Mouse (Mus musculus) embryonic fibroblast, embryonic 13.5 days (primary cell): ENCODE measurements around the gene 4930404H24Rik. TPM values are rescaled to one million over a fixed set of nuclear protein-coding genes. Genes with fewer than 3 reads are reported as not detected.

Experiments
- H3K27ac ChIP-seq: 2 replicates; pipeline ENCODE4 v1.5.1; 2012; ENCODE audit warnings: low read length, control low read depth, inconsistent platforms; ENCODE audit not compliant: insufficient read depth
- H3K4me1 ChIP-seq: 2 replicates; pipeline ENCODE4 v1.6.1; 2011; ENCODE audit warnings: low read length; ENCODE audit not compliant: control insufficient read depth, insufficient read depth
- H3K4me3 ChIP-seq: 2 replicates; pipeline ENCODE4 v1.5.1; 2011; ENCODE audit warnings: mild to moderate bottlenecking, control low read depth, low read length; ENCODE audit not compliant: insufficient read depth
- CTCF ChIP-seq: IDR thresholded peaks from 2 replicates; pipeline ENCODE4 v1.5.1; 2011; ENCODE audit warnings: mild to moderate bottlenecking, control low read depth, low read length, moderate library complexity, borderline replicate concordance; ENCODE audit not compliant: insufficient read depth
- POLR2A ChIP-seq: IDR thresholded peaks from 2 replicates; pipeline ENCODE4 v1.6.1; 2011; ENCODE audit warnings: low read depth, mild to moderate bottlenecking, control low read depth, low read length, moderate library complexity
- polyA plus RNA-seq: library from polyadenylated mRNA; stranded (reverse); fragments of >200 nt; gene quantifications from 2 replicates; pipeline ENCODE4 v1.2.4, GENCODE M21; 2011; ENCODE audit warnings: low read depth; ENCODE audit not compliant: missing spikeins, insufficient read length

The 4930404H24Rik gene
- polyA plus RNA-seq, 1 experiment = not detected

DNA sequence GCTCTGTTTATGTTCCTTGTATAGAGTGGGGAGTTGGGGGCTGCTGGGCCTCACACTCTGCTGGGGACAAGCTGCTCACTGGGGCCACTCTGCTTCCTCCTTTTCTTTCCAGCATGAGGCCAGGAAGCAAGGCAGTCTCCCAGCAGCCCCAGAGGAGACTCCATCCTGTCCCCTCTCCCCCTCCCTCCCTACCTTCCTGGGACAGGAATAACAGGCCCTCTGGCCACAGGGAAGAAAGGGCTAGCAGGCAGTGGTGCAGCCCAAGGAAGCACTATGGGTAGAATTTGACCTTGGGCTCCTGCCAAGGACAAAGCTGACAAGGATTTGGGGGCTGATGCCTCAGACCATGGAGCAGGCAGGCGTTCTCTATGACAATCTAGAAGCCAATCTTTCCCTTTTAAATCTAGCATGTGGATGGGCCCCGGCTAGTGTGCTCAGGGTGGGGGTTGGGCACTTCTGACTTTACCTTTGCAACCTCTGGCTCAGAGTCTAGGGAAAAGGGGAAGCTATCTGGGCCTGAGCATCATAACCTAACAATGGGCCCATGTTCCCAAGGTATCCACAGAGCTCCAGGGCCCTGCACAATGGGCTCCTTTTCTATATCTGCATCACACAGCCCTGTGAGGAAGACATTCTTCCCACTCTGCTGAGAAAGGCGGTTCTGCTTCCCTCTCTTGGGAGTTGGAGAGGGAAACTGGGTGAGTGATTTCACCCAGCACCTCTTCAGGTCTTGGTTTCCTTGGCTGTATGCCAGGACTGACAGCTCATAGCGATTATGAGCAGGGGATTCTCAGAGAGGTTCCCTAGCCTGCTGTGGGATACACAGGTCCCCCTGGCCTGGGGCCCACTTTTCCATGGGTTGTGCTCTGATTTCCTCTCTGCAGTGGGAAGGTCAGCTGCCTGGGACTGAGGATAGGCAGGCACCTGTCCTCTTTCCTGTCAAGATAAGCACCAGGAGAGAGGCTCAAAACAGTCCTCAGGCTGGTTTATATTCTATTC, 17.2 kb upstream of the 4930404H24Rik start:
- H3K27ac ChIP-seq = no peak overlapping the region
- no peaks in the 10 kb centered on the region for H3K4me1 ChIP-seq
- TF ChIP-seq POLR2A (no peak), CTCF (no peak)
- H3K4me3 ChIP-seq = no peak overlapping the region

DNA sequence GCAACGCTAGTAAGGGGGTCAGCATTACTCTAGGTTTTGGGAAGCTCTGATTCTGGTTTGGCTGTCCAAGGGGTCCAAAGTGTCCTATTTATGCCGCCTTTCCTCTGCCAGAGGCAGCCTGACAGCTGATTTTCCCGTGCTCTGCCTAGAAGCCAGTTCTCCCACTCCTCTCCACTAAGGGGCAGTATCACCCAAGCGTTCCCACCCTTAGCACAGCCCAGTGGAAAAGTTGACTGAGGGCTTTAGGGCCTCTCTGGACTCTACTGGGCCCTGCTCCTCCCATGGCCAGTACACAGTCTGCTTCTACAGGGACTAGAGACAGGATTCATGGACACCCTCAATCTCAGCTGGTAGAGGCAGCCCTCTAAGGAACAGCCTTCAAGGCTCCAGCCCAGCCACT, 14.0 kb upstream of the 4930404H24Rik start:
- Histone ChIP-seq H3K4me1 (no peaks in the 10 kb centered on the region), H3K27ac (no peak overlapping the region), H3K4me3 (no peak overlapping the region)
- TF ChIP-seq CTCF = peak; percentile 80
- no peak for TF ChIP-seq POLR2A

DNA sequence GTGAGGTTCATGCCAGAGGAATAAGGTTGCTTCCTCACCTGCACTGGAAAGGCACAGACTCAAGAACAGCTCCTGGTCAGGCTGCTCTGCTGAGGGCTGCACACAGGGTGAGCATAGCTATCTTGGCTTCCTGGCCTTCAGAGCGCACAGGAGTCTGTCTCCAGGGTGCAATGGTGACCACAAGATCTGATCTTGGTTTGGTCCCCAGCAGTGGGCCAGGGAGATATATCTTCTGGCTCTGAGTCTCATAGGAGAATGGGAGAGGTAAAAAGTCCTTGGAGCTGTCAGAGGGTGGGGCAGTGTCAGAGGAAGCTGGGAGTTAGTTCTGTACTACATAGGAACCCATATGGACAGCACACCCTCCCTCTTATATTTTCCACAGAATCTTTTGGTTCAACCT, 13.1 kb upstream of the 4930404H24Rik start:
- no peak overlapping the region for H3K27ac ChIP-seq
- TF ChIP-seq POLR2A = no peak
- no peak for TF ChIP-seq CTCF

DNA sequence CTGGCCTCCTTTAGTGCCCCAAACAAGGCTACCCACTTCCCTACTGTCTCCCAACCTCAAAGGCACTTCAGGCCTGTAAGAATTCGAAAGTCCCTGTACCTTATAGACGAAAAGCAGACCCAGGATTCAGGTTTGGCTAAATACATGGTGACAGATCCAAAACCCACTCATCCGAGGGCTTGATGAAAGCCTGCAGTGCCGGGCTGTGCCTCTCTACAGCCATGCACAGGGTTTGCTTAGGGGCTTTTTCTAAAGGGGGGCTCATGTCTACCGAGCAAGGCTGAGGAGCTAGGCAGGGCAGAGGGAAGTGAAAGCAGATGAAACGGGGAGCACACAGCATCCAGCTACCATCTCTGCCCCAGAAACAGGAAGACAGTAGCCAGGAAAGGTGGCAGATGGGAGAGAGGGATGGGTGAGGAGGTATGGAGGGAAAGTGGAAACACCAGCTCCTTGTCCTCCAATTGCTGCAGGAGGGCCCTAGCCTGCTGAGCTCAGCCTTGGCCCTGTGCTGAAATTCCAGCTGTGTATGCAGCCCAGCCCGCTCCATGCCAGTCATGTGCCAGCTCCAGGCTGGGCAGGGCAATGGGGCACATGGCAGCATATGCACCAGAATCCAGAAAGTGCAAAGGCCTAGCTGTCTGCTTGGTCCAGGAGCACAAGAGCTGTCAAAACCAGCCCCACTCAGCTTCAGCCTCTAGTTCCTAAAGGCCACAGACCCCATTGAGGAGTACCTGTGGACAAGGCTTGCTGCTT, 11.3 kb upstream of the 4930404H24Rik start:
- Histone ChIP-seq H3K27ac (no peak overlapping the region), H3K4me3 (no peak overlapping the region), H3K4me1 (no peaks in the 10 kb centered on the region)
- no peak for TF ChIP-seq POLR2A
- TF ChIP-seq CTCF = no peak

More for the DNA sequence above, 13.1 kb upstream of the 4930404H24Rik start:
- no peaks in the 10 kb centered on the region for H3K4me1 ChIP-seq
- H3K4me3 ChIP-seq = no peak overlapping the region

DNA sequence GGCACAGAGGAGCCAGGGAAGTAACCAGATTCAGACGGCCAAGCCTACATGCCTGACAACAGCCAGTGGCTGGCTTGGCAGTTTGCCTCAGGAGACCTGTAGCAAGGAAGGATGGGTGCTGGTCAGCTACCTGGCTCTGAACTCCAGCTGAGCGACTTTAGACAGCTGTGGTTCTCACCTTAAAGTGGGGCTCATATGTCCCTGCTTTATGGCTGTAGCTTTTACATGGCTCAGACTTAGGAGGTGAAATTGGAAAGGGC, 10.8 kb upstream of the 4930404H24Rik start:
- H3K27ac ChIP-seq = no peak overlapping the region
- no peak for TF ChIP-seq CTCF
- TF ChIP-seq POLR2A = no peak
- no peak overlapping the region for H3K4me3 ChIP-seq

DNA sequence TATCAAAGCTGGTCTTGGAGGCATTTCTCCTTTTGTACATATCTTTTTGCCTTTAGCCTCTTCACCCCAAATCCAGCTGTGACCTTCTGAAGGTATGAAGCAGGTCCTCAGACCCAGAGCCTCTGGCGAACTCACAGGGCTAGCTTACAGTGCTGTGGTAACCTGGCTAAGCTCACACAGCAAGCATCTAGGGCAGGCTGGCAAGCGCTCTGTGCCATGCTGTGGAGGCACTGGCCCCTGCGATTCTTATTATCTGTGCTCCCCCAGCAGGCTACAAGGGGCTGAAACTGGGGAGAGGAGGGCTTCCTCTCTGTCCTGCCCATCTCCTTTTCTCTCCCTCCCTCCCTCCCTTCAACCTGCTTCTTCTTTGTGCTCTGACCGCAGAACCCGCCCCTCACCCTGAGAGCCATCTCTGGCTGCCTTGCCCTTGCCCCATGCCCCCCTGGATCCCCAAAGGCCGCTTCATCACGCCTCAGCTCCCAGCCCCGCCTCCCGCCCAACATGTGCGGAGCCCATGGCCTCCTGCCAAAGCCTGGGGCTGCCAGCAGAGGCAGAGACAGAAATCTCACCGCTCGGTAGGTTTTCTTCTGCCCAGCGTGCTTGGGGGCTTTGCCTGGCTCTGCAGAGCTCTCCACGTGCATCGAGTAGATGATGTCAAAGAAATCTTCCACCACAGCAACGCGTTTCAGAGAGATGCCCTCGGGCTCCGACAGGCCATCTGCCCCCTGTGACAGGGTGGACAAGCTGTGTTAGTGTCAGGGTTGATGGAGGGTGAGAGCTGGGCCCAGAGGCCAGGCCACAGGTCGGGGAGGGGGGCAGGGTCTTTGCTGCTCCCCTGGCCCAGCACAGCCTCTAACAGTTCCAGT, 9.2 kb upstream of the 4930404H24Rik start:
- no peak overlapping the region for H3K27ac ChIP-seq
- no peak overlapping the region for H3K4me3 ChIP-seq
- no peak for TF ChIP-seq POLR2A
- no peak for TF ChIP-seq CTCF

More for the DNA sequence above, 10.8 kb upstream of the 4930404H24Rik start:
- no peaks in the 10 kb centered on the region for H3K4me1 ChIP-seq

DNA sequence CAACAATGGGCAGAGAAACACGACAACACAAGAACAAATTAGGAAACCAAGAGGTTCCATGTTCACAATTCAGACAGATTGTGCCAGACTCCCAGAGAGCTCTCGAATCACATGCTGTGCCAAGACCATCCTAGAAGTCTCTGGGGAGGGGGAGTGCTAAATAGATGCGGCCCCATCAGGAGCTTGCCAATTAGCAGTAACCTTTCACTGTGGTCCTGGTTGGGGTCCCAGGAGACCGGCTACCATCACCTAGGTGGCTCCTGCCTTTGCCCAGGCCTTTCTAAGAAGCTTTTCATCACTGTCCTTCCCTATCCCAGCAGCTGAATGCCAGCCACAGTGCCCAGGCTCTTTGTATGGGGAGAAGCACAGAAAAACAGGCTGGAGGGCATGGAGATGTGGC, 8.5 kb upstream of the 4930404H24Rik start:
- no peaks in the 10 kb centered on the region for H3K4me1 ChIP-seq
- H3K4me3 ChIP-seq = no peak overlapping the region
- TF ChIP-seq CTCF (no peak), POLR2A (no peak)
- H3K27ac ChIP-seq = no peak overlapping the region

More for the DNA sequence above, 9.2 kb upstream of the 4930404H24Rik start:
- no peaks in the 10 kb centered on the region for H3K4me1 ChIP-seq

DNA sequence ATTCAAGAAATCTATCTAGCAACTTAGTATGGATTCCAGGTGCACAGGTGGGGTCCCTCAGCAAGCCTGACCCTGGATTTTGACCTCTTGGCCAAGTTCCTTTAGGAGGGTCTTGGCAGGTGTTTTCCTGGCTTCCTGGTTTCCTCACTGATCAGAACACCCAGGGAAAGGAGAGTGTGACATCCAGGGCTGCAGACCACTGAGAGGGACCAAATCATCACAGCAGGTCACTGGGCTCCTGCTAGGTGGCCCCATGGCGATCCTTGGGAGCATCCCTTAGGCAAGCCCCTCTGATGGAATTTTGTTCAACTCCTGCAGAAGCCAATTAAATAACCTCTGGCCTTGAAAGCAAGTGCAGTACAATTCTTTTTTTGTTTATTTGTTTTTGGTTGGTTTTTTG, 2.5 kb upstream of the 4930404H24Rik start:
- TF ChIP-seq POLR2A (no peak), CTCF (no peak)
- H3K27ac ChIP-seq = no peak overlapping the region
- H3K4me3 ChIP-seq = no peak overlapping the region
- no peaks in the 10 kb centered on the region for H3K4me1 ChIP-seq

DNA sequence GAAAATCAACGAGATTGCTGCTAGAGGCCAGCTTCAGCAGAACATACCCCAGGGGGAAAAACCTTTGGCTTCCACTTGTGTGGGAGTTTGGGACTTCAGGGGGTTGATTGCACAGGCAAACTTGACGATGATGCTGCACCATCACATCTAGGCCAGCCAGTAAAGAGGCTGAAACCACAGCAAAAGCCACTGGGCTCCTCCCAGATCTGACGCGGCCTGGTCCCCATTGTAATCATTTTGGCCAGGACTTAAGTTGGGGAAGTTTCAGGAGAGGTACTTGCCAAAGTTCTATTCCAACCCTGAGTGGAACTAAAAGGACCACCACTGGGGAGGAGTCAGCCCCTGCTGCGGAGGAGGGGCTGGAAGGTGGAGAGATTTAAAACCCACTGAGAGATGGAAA, 1.6 kb upstream of the 4930404H24Rik start:
- H3K4me1 ChIP-seq = no peaks in the 10 kb centered on the region
- TF ChIP-seq CTCF = no peak
- TF ChIP-seq POLR2A = no peak
- H3K27ac ChIP-seq = no peak overlapping the region
- no peak overlapping the region for H3K4me3 ChIP-seq
